Mouse (Mus musculus) neural tube, embryonic 15.5 days (tissue): Measurements from ENCODE around the gene Vmn1r44. TPM values are rescaled to one million over a fixed set of nuclear protein-coding genes. Genes with fewer than 3 reads are reported as not detected.

ENCODE experiments used
- polyA plus RNA-seq: library from polyadenylated mRNA; unstranded; fragments of >200 nt; fragmentation: Nextera tagmentation; extraction: Ambion mirVana; gene quantifications from 2 replicates; pipeline ENCODE4 v1.2.1, GENCODE M21; 2015

Gene Vmn1r44
- polyA plus RNA-seq, 1 experiment from 2014 or later, result not detected

Other genes starting within 250 kb of the Vmn1r44 start
- gene Txnrd3, start 239.7 kb upstream of the Vmn1r44 start, polyA plus RNA-seq, result 11.6 and 12.7 TPM in 2 replicates
- not detected in 2 replicates for gene Vmn1r40, start 176.1 kb upstream of the Vmn1r44 start, polyA plus RNA-seq
- gene Vmn1r41, start 142.9 kb upstream of the Vmn1r44 start, polyA plus RNA-seq, result not detected in 2 replicates
- gene Vmn1r42, start 7.2 kb upstream of the Vmn1r44 start, polyA plus RNA-seq, result not detected in 2 replicates
- not detected in 2 replicates for gene Vmn1r43, start 7.2 kb upstream of the Vmn1r44 start, polyA plus RNA-seq
- not detected in 2 replicates for gene Vmn1r45, start 56.9 kb downstream of the Vmn1r44 start, polyA plus RNA-seq
- not detected in 2 replicates for gene Vmn1r46, start 85.7 kb downstream of the Vmn1r44 start, polyA plus RNA-seq
- not detected in 2 replicates for gene Vmn1r47, start 132.5 kb downstream of the Vmn1r44 start, polyA plus RNA-seq
- gene Vmn1r48, start 153.2 kb downstream of the Vmn1r44 start, polyA plus RNA-seq, result not detected in 2 replicates
- gene Vmn1r49, start 194.8 kb downstream of the Vmn1r44 start, polyA plus RNA-seq, result not detected in 2 replicates
- gene Vmn1r50, start 217.8 kb downstream of the Vmn1r44 start, polyA plus RNA-seq, result not detected in 2 replicates
- gene Vmn1r51, start 238.9 kb downstream of the Vmn1r44 start, polyA plus RNA-seq, result 0.06 and 0.12 TPM in 2 replicates